Mouse (Mus musculus) midbrain, embryonic 12.5 days (tissue): ENCODE results near the gene Eme1. TPM values are rescaled to one million over a fixed set of nuclear protein-coding genes. Genes with fewer than 3 reads are reported as not detected.
A peak's percentile ranks its signal among the peaks of the same experiment; 100 is the strongest.

Experiments
- ATAC-seq: fragments of 200-750 bp; cut with Nextera tagmentation; 2 replicates; pipeline ENCODE4 v1.8.0; 2017; ENCODE audit warnings: low read depth, moderate TSS enrichment, moderate library complexity; ENCODE audit not compliant: low FRiP score
- H3K27ac ChIP-seq: fragments of 300-500 bp; sonication (generic); replicated peaks from 2 replicates; pipeline ENCODE4 v1.5.1; 2016; ENCODE audit warnings: mild to moderate bottlenecking
- H3K27me3 ChIP-seq: fragments of 300-500 bp; sonication (generic); 2 replicates; pipeline ENCODE4 v1.6.1; 2016; ENCODE audit warnings: mild to moderate bottlenecking
- H3K36me3 ChIP-seq: fragments of 300-500 bp; sonication (generic); 2 replicates; pipeline ENCODE4 v1.6.1; 2016
- H3K4me1 ChIP-seq: fragments of 300-500 bp; sonication (generic); 2 replicates; pipeline ENCODE4 v1.6.1; 2016
- H3K4me2 ChIP-seq: fragments of 300-500 bp; sonication (generic); replicated peaks from 2 replicates; pipeline ENCODE4 v1.6.1; 2016; ENCODE audit warnings: mild to moderate bottlenecking, moderate library complexity
- H3K4me3 ChIP-seq: fragments of 300-500 bp; sonication (generic); 2 replicates; pipeline ENCODE4 v1.5.1; 2016; ENCODE audit warnings: mild to moderate bottlenecking
- H3K9ac ChIP-seq: fragments of 300-500 bp; sonication (generic); replicated peaks from 2 replicates; pipeline ENCODE4 v1.6.1; 2016; ENCODE audit warnings: mild to moderate bottlenecking, moderate library complexity
- H3K9me3 ChIP-seq: fragments of 300-500 bp; sonication (generic); 2 replicates; pipeline ENCODE4 v1.6.1; 2016; ENCODE audit warnings: mild to moderate bottlenecking
- WGBS: fragments of 180-500 bp; shearing (Covaris S2); methylation state at CpG from one replicate; pipeline ENCODE4 v1.1.7; 2016; 5-methylcytosine and 5-hydroxymethylcytosine counted together
- polyA plus RNA-seq: library from polyadenylated mRNA; unstranded; fragments of >200 nt; fragmentation: Nextera tagmentation; extraction: Ambion mirVana; gene quantifications from 2 replicates; pipeline ENCODE4 v1.2.1, GENCODE M21; 2016

The Eme1 gene
- polyA plus RNA-seq, 1 experiment from 2014 or later = 33.5 TPM

GRCm38 (mm10) chr11:94615494-94615893 lies 38.3 kb downstream of the Eme1 start:
- peaks cover 4% of the 10 kb centered on the region; the same call in 1 of the 2 replicates for H3K4me1 ChIP-seq
- H3K27ac ChIP-seq = no peak overlapping the region
- H3K9me3 ChIP-seq = no peaks in the 10 kb centered on the region
- H3K9ac ChIP-seq = no peak overlapping the region
- no peak overlapping the region for H3K4me3 ChIP-seq
- no peak overlapping the region for H3K4me2 ChIP-seq
- no peaks in the 10 kb centered on the region for H3K36me3 ChIP-seq
- 19% methylated on average over 4 of the region's 4 CpGs for WGBS
- ATAC-seq = peak; percentile 52; the same call in 1 of the 2 replicates
- H3K27me3 ChIP-seq = peaks cover 21% of the 10 kb centered on the region

- Histone ChIP-seq H3K27ac (no peak overlapping the region), H3K4me3 (no peak overlapping the region), H3K9me3 (no peaks in the 10 kb centered on the region), H3K27me3 (peaks cover 21% of the 10 kb centered on the region), H3K9ac (no peak overlapping the region), H3K4me1 (peaks cover 4% of the 10 kb centered on the region; the same call in 1 of the 2 replicates), H3K4me2 (no peak overlapping the region), H3K36me3 (no peaks in the 10 kb centered on the region)
- no peak for ATAC-seq
- WGBS = 75% methylated on average over 4 of the region's 4 CpGs
These were observed 39.2 kb downstream of the Eme1 start for GRCm38 (mm10) chr11:94614603-94615002.

- Histone ChIP-seq H3K4me1 (peaks cover 4% of the 10 kb centered on the region; the same call in 1 of the 2 replicates), H3K27me3 (0 out of 2 replicates have a peak, but pooled peaks cover 11% of the 10 kb centered on the region), H3K27ac (no peak overlapping the region), H3K9ac (no peak overlapping the region), H3K36me3 (no peaks in the 10 kb centered on the region), H3K4me2 (no peak overlapping the region), H3K4me3 (no peak overlapping the region), H3K9me3 (no peaks in the 10 kb centered on the region)
- WGBS = 67% methylated on average over 4 of the region's 4 CpGs
- no peak for ATAC-seq
These were observed 42.7 kb downstream of the Eme1 start for GRCm38 (mm10) chr11:94610744-94611740.

- H3K4me2 ChIP-seq = peak overlapping the region; percentile 77
- peaks cover 20% of the 10 kb centered on the region for H3K27me3 ChIP-seq
- H3K9me3 ChIP-seq = no peaks in the 10 kb centered on the region
- H3K4me1 ChIP-seq = peaks cover 15% of the 10 kb centered on the region; the same call in 1 of the 2 replicates
- no peak overlapping the region for H3K9ac ChIP-seq
- H3K4me3 ChIP-seq = no peak overlapping the region
- no peak overlapping the region for H3K27ac ChIP-seq
- no peaks in the 10 kb centered on the region for H3K36me3 ChIP-seq
- WGBS = 64% methylated on average over 11 of the region's 11 CpGs
- ATAC-seq = no peak
These were observed 51.3 kb downstream of the Eme1 start for GRCm38 (mm10) chr11:94602356-94602955.

GRCm38 (mm10) chr11:94601321-94602281 lies 52.2 kb downstream of the Eme1 start, which contains the start of gene Acsf2:
TSS of gene Acsf2 (minus strand) at chr11:94601871.
- Histone ChIP-seq H3K27ac (peak within 1 kb of the TSS; percentile 40; the same call in 1 of the 2 replicates), H3K4me2 (peak within 1 kb of the TSS; percentile 77), H3K4me1 (peaks cover 15% of the 10 kb centered on the region; the same call in 1 of the 2 replicates), H3K4me3 (peak within 1 kb of the TSS; percentile 47), H3K36me3 (no peaks in the 10 kb centered on the region), H3K9ac (peak within 1 kb of the TSS; percentile 65), H3K27me3 (peaks cover 20% of the 10 kb centered on the region), H3K9me3 (no peaks in the 10 kb centered on the region)
- 2% methylated on average over 50 of the region's 52 CpGs for WGBS
- ATAC-seq = peak; percentile 94

GRCm38 (mm10) chr11:94600447-94600846 lies 53.3 kb downstream of the Eme1 start:
- 94% methylated on average over 7 of the region's 7 CpGs for WGBS
- no peaks in the 10 kb centered on the region for H3K9me3 ChIP-seq
- H3K9ac ChIP-seq = no peak overlapping the region

GRCm38 (mm10) chr11:94598437-94599120 lies 55.2 kb downstream of the Eme1 start:
- no peak for ATAC-seq
- WGBS = 74% methylated on average over 6 of the region's 6 CpGs
- peaks cover 15% of the 10 kb centered on the region; the same call in 1 of the 2 replicates for H3K4me1 ChIP-seq

More at GRCm38 (mm10) chr11:94600447-94600846, 53.3 kb downstream of the Eme1 start:
- Histone ChIP-seq H3K27me3 (peaks cover 20% of the 10 kb centered on the region), H3K4me3 (no peak overlapping the region), H3K4me2 (no peak overlapping the region), H3K27ac (no peak overlapping the region), H3K4me1 (peaks cover 15% of the 10 kb centered on the region; the same call in 1 of the 2 replicates), H3K36me3 (no peaks in the 10 kb centered on the region)
- no peak for ATAC-seq

GRCm38 (mm10) chr11:94597319-94597718 lies 56.4 kb downstream of the Eme1 start:
- no peak overlapping the region for H3K4me2 ChIP-seq
- 91% methylated on average over 4 of the region's 4 CpGs for WGBS
- H3K9ac ChIP-seq = no peak overlapping the region
- no peak overlapping the region for H3K27ac ChIP-seq
- H3K4me1 ChIP-seq = peaks cover 15% of the 10 kb centered on the region; the same call in 1 of the 2 replicates
- no peaks in the 10 kb centered on the region for H3K36me3 ChIP-seq
- H3K27me3 ChIP-seq = peaks cover 11% of the 10 kb centered on the region; the same call in 1 of the 2 replicates
- no peaks in the 10 kb centered on the region for H3K9me3 ChIP-seq
- ATAC-seq = no peak
- no peak overlapping the region for H3K4me3 ChIP-seq

More at GRCm38 (mm10) chr11:94598437-94599120, 55.2 kb downstream of the Eme1 start:
- Histone ChIP-seq H3K27ac (no peak overlapping the region), H3K36me3 (no peaks in the 10 kb centered on the region), H3K4me2 (no peak overlapping the region), H3K4me3 (no peak overlapping the region), H3K9ac (no peak overlapping the region), H3K27me3 (peaks cover 20% of the 10 kb centered on the region), H3K9me3 (no peaks in the 10 kb centered on the region)

- no peak overlapping the region for H3K9ac ChIP-seq
- no peaks in the 10 kb centered on the region for H3K36me3 ChIP-seq
- H3K9me3 ChIP-seq = no peaks in the 10 kb centered on the region
- WGBS = 65% methylated on average over 7 of the region's 7 CpGs
- H3K4me3 ChIP-seq = no peak overlapping the region
- ATAC-seq = no peak
- no peak overlapping the region for H3K27ac ChIP-seq
- peaks cover 8% of the 10 kb centered on the region; the same call in 1 of the 2 replicates for H3K27me3 ChIP-seq
- H3K4me1 ChIP-seq = 0 out of 2 replicates have a peak, but pooled peaks cover 12% of the 10 kb centered on the region
- H3K4me2 ChIP-seq = no peak overlapping the region
These were observed 57.4 kb downstream of the Eme1 start for GRCm38 (mm10) chr11:94596311-94596852.
